8 mouse cellular contexts compared by ENCODE assay signal in genomic region chr10:69534716-69535115, GRCm38 (mm10).
DNase-seq lines count a peak whose midpoint lies in the region; ATAC-seq and TF ChIP-seq lines count a peak whose summit lies in the region.

No protein-coding gene starts in this region.

- peak overlapping the region; percentile 55 for H3K4me3 ChIP-seq in neural tube, embryonic 11.5 days (ENCODE audit: low read depth, low read length)
- H3K4me3 ChIP-seq in limb, embryonic 14.5 days (replicated peaks; ENCODE audit: low read length) = peak overlapping the region; percentile 49
- H3K4me3 ChIP-seq in stomach, embryonic 16.5 days (replicated peaks; ENCODE audit: low read length) = peak overlapping the region; percentile 52

- peak overlapping the region; percentile 27; the same call in 1 of the 2 replicates for H3K9ac ChIP-seq in neural tube, embryonic 11.5 days (ENCODE audit: low read length)
- H3K9ac ChIP-seq in limb, embryonic 14.5 days (ENCODE audit: low read depth, low read length, severe bottlenecking) = peak overlapping the region; percentile 63
- H3K9ac ChIP-seq in stomach, embryonic 16.5 days (ENCODE audit: low read length) = peak overlapping the region; percentile 48; the same call in 1 of the 2 replicates

- peak overlapping the region; percentile 36 for H3K27ac ChIP-seq in neural tube, embryonic 11.5 days (ENCODE audit: low read depth, low read length)
- no peak overlapping the region for H3K27ac ChIP-seq in limb, embryonic 14.5 days (replicated peaks; ENCODE audit: low read depth, low read length)
- H3K27ac ChIP-seq in stomach, embryonic 16.5 days (ENCODE audit: low read length) = no peak overlapping the region

- WGBS in neural tube, embryonic 11.5 days = 50% methylated on average over 9 of the region's 9 CpGs
- 29% methylated on average over 9 of the region's 9 CpGs for WGBS in limb, embryonic 14.5 days
- WGBS in stomach, embryonic 16.5 days = 56% methylated on average over 9 of the region's 9 CpGs

- peak overlapping the region; percentile 48 for H3K4me2 ChIP-seq in neural tube, embryonic 11.5 days (ENCODE audit: low read depth)
- H3K4me2 ChIP-seq in limb, embryonic 14.5 days (replicated peaks; ENCODE audit: low read depth, low read length, severe bottlenecking) = peak overlapping the region; percentile 80
- peak overlapping the region; percentile 53 for H3K4me2 ChIP-seq in stomach, embryonic 16.5 days (ENCODE audit: low read depth, low read length)

- no peak for TF ChIP-seq POLR2A in limb, embryonic 14.5 days (IDR thresholded peaks at IDR 0.05; ENCODE audit: borderline replicate concordance, extremely low read depth, insufficient read depth, insufficient read length)

- no peaks in the 10 kb centered on the region for H3K27me3 ChIP-seq in neural tube, embryonic 11.5 days (ENCODE audit: control insufficient read depth, insufficient read depth, low read length)
- H3K27me3 ChIP-seq in limb, embryonic 14.5 days (ENCODE audit: control insufficient read depth, insufficient read depth, low read length) = no peaks in the 10 kb centered on the region
- H3K27me3 ChIP-seq in stomach, embryonic 16.5 days (ENCODE audit: control insufficient read depth, insufficient read depth, low read length) = no peaks in the 10 kb centered on the region

- H3K9me3 ChIP-seq in neural tube, embryonic 11.5 days (ENCODE audit: control insufficient read depth, low read length) = no peaks in the 10 kb centered on the region
- H3K9me3 ChIP-seq in limb, embryonic 14.5 days (ENCODE audit: control insufficient read depth, low read length) = no peaks in the 10 kb centered on the region
- H3K9me3 ChIP-seq in stomach, embryonic 16.5 days (replicated peaks; ENCODE audit: control insufficient read depth, low read length) = no peaks in the 10 kb centered on the region

- peak; percentile 63 for DNase-seq in embryo, embryonic 10.5 days (ENCODE audit: low spot score)
- no peak for DNase-seq in embryo, embryonic 9.5 days (ENCODE audit: extremely low spot score)
- no peak for DNase-seq in neural tube, embryonic 11.5 days (ENCODE audit: low spot score)
- no peak for DNase-seq in neural tube, embryonic 10.5 days (ENCODE audit: extremely low spot score, low spot score)
- DNase-seq in limb, embryonic 14.5 days (ENCODE audit: low spot score) = no peak
- no peak for DNase-seq in c-Kit-positive CD71-positive TER-119-positive erythroid progenitor cells, embryonic 14.5 days (ENCODE audit: low spot score)
- no peak for DNase-seq in gastrocnemius, postnatal 10 days

- H3K4me1 ChIP-seq in neural tube, embryonic 11.5 days (ENCODE audit: control insufficient read depth, insufficient read depth, low read length) = peaks cover 2% of the 10 kb centered on the region; the same call in 1 of the 2 replicates
- peaks cover 5% of the 10 kb centered on the region; the same call in 1 of the 2 replicates for H3K4me1 ChIP-seq in limb, embryonic 14.5 days (ENCODE audit: control insufficient read depth, insufficient read depth, low read length)
- H3K4me1 ChIP-seq in stomach, embryonic 16.5 days (ENCODE audit: control insufficient read depth, insufficient read depth, low read length) = 0 out of 2 replicates have a peak, but pooled peaks cover 2% of the 10 kb centered on the region

- no peaks in the 10 kb centered on the region for H3K36me3 ChIP-seq in neural tube, embryonic 11.5 days (ENCODE audit: control insufficient read depth, insufficient read depth, low read length)
- H3K36me3 ChIP-seq in limb, embryonic 14.5 days (ENCODE audit: control insufficient read depth, insufficient read depth, low read length) = no peaks in the 10 kb centered on the region
- no peaks in the 10 kb centered on the region for H3K36me3 ChIP-seq in stomach, embryonic 16.5 days (ENCODE audit: control insufficient read depth, insufficient read depth, low read length)

- no peak for ATAC-seq in neural tube, embryonic 11.5 days (ENCODE audit: insufficient read depth, low FRiP score, low TSS enrichment)
- no peak for ATAC-seq in limb, embryonic 14.5 days (ENCODE audit: low FRiP score, low read depth)
- no peak for ATAC-seq in stomach, embryonic 16.5 days (ENCODE audit: insufficient read depth, low FRiP score)
